Mouse (Mus musculus) cerebral cortex, adult 2 months (tissue): ENCODE results near the gene Prrt2.

Experiments used
- WGBS: fragments of 180-500 bp; shearing (Covaris S2); methylation state at CpG from one replicate; pipeline ENCODE4 v1.1.7; 2018; 5-methylcytosine and 5-hydroxymethylcytosine counted together

Prrt2 gene

DNA sequence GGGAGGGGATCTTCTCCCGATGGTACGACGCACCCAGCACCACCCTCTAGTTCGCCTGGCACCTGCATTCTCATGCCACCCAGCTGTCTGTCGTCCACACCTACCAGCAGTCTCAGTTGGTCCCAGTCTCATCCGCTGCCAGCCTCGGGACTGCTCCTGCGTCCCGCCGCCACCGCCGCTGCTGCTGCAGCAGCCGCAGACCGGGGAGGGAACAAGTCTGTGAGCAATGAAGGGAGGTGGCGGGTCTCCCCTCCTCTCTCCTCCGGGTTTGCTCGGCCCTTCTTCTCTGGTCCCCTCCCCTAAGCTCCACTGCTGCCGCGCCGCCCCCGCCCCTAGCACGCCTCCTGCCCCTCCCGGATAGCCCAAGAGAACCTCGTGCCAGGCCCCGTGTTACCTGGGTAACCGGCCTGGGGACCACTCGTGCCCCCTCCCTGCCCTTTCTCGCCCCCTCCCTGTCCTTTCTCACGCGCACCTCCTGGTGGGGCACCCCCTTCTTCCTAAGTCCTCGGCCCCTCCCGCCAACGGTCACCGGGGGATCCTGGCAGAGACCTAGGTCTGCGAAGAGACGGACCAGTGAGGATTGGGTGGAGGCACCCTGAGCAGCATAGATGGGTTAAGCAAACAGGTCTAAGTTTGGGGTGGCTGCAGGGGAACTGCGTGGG, at the start of gene Prrt2, which contains the start of gene Gm42742:
TSS of gene Prrt2 (minus strand) at position 311 of the 662 bp plus-strand sequence.
TSS of gene Gm42742 (minus strand) at position 197 of the 662 bp plus-strand sequence.
- 3% methylated on average over 37 of the region's 37 CpGs for WGBS

- 60% methylated on average over 4 of the region's 4 CpGs for WGBS
Measured at GRCm38 (mm10) chr7:127066317-127066716, 45.3 kb upstream of the Prrt2 start.

DNA sequence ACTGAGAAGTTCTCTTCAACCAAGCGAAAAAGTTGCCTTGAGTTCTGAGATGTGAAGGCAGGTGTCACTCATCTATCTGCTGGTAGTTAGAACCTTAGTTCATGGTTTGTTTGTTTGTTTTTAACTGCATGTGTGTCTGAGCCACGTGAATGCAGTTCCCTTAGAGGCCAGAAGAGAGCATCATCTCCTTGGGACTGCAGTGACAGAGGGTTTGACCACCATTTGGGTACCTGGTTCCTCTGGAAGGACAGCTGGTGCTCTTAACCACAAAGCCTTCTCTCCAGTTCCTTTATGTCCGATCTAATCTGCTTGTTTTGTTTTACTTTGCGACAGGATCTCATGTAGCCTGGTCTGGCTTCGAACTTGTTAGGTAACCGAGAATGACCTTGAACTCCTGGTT, 44.5 kb upstream of the Prrt2 start:
- WGBS, result 89% methylated on average over 6 of the region's 6 CpGs

DNA sequence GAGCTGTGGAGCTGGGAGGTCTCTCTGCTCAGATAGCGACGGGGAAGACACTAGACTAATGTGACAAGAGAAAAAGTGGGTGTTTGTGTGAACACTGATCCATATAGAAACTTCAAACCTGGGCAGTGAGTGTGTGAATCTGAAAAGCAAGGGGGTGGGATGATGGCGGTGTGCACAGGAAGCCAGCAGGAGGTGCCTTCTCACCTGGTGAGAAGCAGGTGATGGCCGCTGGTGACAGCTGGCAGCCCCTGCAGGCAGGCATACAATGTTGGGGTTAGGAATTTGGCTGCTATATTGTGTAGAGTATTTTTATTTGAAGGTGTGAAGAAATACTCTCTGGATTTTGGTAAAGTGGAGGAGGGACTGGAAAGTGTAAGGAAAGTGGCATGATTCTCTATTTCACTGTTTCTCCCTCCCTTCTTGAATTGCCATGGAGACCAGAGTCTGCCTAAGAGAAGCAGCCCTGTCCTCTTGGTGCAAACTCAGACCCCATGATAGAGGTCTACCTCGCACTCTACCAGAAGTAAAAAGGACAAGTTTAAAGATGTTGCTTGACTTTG, 34.1 kb upstream of the Prrt2 start:
- WGBS, result 44% methylated on average over 5 of the region's 5 CpGs

- under 1% methylated on average over 53 of the region's 53 CpGs for WGBS
Measured at GRCm38 (mm10) chr7:127041851-127042672, 21.1 kb upstream of the Prrt2 start, which contains the start of gene Kif22. Kif22 (minus strand) TSS chr7:127042471.

DNA sequence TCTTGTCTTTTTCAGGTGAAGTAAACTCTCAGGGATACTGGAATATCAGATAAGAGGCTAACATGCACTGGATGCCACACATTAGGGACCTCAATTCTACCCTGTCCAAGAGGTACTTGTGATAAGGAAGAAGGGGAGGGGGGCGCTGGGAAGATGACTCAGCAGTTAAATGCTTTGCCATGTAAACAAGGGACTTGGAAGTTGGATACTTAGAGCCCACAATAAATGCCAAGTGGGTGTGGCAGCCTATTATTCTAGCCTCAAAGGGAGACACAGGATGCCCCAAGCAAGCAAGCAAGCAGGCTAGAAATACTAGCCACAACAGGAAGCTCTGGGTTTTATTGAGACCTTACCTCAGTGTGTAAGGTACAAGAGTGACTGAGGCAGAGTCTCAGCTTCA, 10.2 kb upstream of the Prrt2 start:
- WGBS, result 78% methylated on average over 1 of the region's 1 CpGs

DNA sequence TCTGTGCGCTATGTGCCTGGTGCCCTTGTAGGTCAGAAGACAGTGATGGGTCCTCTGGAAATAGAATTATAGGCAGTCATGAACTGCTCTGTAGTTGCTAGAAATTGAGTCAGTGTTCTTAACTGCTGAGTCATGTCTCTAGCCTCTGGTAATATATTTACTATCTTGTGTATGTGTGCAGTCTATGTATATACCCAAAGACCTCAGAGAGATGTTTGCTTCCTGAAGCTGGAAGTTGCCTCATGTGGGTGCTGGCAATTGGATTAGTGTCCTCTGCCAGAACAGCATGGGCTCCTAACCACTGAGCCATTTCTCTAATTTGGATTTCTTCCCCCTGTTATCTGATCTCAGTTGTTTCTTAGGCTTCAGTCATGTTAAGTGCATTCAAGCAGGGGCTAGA, 9.2 kb upstream of the Prrt2 start:
- WGBS, result 64% methylated on average over 1 of the region's 1 CpGs

DNA sequence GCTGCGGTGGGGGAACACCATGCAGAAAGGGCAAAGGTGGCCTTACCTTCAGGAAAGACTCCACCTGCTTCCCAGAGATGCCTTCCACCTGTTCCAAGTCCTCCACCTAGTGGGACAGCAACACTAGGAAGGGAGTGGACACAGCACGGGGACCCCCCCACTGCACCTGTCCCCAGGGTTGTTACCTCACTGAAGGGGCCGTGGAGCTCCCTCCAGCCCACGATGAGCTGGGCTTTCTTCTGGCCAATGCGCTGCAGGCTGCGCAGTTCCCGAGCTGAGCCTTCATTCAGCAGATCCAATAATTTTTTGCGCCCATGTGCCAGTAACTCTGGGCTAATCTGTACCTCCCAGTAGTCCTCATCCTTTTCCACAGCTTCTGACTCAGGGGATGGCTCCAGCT, 6.9 kb upstream of the Prrt2 start:
- 30% methylated on average over 8 of the region's 8 CpGs for WGBS

DNA sequence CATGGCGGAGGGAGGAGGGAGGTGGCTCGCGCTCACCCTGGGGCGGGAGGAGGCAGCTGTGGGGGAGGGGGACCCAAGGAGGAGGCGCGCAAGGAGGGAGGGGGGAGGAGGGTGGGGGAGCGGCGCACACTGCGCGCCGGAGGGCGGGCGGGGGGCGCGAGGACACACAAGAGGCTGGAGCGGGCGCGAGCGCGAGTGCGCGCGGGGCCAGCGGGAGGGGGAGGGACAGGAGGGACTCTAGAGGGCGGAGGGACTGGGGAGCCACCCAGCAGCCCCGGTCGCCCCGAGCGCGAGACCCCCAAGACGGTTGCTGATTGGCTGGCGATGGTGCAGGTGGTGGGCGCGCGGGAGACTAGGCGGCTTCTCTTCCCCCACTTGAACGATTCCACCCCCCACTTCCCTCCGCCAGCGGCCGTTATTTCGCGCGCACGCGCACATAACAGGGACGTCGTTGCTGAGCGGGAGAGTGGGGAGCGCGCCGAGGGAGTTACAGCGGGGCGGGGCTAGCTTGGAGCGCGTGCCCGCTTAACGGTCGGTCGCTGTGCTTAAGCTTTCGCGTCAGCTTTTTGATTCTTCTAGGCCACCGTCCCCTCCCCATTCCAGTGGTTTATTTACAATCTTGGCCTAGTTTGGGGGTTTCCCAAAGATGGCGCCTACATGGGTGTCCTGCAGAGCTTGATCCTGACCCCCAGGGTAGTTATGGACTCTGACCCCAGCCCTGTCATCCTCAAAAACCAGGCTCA, 6.1 kb upstream of the Prrt2 start, which contains the start of gene Maz:
TSS of gene Maz (minus strand) at position 54 of the 743 bp plus-strand sequence.
- 1% methylated on average over 53 of the region's 63 CpGs for WGBS

GRCm38 (mm10) chr7:127026616-127026983, 5.6 kb upstream of the Prrt2 start:
- 2% methylated on average over 22 of the region's 48 CpGs for whole genome bisulfite sequencing

DNA sequence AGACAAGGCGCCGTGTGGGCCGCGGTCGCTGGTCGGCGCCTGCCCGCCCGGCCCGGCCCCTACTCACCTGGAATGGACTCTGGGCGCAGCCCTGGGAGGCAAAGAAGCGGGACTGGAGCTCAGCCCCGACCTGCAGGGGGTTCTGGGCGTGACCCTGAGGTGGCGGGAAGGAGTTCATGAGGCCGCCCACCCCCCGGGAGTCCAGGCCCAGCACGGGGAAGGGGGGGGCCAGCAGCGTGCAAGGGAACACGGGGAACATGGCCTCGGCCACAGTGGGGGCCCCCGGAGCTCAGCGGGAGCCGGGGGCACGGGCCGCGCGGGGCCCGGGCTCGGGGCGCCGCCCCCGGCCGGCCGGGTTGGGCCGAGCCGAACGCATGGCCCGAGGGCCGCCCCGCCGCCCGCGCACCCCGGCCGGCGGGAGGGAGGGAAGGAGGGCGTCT, 5.2 kb upstream of the Prrt2 start:
- WGBS, result 1% methylated on average over 45 of the region's 48 CpGs

DNA sequence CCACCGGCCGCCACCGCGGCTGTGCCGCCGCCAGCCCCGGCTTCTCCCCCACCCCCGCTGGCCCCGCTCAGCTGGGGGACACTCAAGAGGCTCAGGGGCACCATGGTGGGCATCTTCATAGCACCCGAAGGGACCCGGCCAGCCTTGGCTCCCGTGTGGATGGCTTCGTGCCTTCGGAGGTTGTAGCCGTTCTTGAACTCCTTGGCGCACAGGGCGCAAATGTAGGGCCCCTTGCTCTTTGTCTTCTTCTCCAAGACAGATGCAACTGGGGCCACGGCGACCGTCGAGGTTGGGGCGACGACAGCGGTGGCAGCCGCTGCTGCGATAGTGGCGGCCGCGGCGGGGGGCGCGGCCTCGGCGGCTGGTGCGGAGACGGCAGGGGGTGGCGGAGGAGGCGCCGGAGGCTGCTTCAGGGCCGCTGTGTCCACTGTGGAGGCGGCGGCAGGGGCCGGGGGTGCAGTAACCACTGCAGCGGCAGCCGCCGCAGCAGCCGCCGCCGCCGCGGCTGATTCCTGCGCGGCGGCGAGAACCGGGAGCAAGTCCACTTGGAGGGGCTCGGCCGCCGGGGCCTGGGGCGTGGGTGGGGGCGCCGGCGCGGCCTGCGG, 4.6 kb upstream of the Prrt2 start:
- WGBS, result under 1% methylated on average over 64 of the region's 65 CpGs

DNA sequence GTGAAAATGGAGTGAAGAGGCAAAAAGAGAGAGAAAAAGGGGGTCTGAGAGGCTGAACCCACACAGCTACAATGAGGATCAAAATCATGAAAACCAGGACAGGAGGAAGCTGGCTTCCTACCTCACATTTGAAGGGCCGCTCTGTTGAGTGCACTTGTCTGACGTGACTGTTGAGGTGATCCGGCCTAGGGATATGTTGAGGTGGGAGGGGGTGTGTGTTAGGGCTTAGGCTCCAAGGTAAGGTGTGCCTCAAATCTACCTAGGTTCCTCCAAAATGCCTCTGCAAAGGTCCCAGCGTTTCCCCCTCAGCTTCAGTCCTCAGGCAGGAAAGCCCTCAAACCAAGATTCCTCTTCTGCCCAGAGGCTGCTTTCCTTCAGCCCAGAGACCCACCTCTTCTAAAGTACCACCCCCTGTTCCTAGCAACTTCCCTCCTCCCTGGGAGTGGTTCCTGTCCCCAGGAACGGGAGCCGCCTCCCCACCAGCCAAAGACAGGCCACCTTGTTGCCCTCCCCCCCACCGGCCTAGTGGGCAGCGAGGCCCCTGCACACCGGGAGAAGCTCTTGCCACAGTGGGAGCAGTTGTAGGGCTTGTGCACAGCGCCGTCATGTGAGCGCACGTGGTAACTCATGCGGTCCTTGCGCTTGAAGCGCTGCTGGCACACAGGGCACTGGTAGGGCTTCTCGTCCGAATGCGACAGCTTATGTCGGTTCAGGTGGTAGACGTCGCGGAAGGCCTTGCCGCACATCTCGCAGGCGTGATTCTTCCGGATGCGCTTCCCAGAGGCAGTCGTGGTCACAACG, 3.9 kb upstream of the Prrt2 start:
- WGBS, result 3% methylated on average over 30 of the region's 30 CpGs

GRCm38 (mm10) chr7:127023896-127024690, 3.1 kb upstream of the Prrt2 start:
- 18% methylated on average over 19 of the region's 19 CpGs for WGBS

- 64% methylated on average over 13 of the region's 13 CpGs for WGBS
Measured at GRCm38 (mm10) chr7:127023272-127023691, 2.3 kb upstream of the Prrt2 start.

- 55% methylated on average over 7 of the region's 7 CpGs for WGBS
Measured at GRCm38 (mm10) chr7:127022528-127023271, 1.7 kb upstream of the Prrt2 start.

GRCm38 (mm10) chr7:127021563-127022527, 834 bp upstream of the Prrt2 start:
- whole genome bisulfite sequencing, result 52% methylated on average over 5 of the region's 5 CpGs

DNA sequence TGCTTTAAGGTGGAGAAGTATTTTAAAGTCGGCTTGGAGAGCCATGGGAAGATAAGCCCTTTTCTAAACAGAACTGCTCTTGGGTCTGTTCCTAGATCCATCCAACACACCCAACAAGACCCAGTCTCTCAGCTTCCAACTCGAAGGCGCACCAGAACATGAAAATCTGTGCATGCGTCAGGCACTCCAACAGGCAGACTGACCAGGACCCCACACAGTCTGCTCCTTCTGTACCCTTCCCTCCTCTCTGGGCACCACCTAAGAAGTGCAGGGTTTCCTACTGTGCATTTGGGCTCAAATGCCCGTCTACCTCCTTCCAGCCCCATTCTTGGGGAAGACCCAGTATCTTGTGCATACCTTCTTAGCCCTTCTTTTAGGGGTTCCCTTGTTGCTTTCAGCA, 520 bp downstream of the Prrt2 start:
- 19% methylated on average over 5 of the region's 5 CpGs for WGBS
